In the genomic region with DNA sequence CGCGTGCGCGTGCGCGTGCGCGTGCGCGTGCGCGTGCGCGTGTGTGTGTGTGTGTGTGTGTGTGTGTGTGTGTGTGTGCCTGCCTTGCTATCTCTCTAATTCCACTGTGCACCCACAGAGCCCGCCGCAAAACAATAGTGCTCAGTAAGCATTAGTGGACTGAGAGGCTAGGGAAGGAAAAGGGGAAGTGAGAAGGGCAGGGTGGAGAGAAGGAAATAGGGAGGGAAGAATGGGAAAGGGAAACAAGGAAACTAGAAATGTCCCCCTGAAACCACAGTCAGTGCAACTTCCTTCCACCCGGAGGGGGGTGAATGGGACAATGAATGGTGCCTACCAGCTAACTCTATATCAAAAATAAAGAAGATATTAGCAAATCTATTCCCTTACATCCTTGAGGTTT, we compare ENCODE assay signal across 21 mouse cellular contexts.
A peak's percentile ranks its signal among the peaks of the same experiment; 100 is the strongest.
DNase-seq lines count a peak whose midpoint lies in the region; ATAC-seq lines count a peak whose summit lies in the region.
"Had no signal": no experiment of that assay in that cellular context is flagged by ENCODE, and none has a peak within 500 bp of the region (broad histone marks: within the 10 kb centered on the region; RNA-seq: fewer than 3 reads in every experiment).

No protein-coding gene starts in this region.

- intact Hi-C loops in left cerebral cortex, postnatal 4 days (cut with DNase I), result no loop called here

- peak; percentile 8 to 47 for DNase-seq in heart, adult 9 months (ENCODE audit: low spot score in 2 of 2)
- peak; percentile 9 for DNase-seq in R1 (ENCODE audit: low read depth, low spot score)
- DNase-seq in skeletal muscle tissue, adult 2 months (ENCODE audit: low read depth, low spot score), result peak; percentile 11
- DNase-seq in left cerebral cortex, adult 8-10 months (ENCODE audit: low spot score in 2 of 2), result no peak
- DNase-seq in left cerebral cortex, postnatal 4 days, result no peak
- DNase-seq: adrenal gland, adult 8-10 months; cerebellum, adult 2 months; cerebellum, postnatal 10 days; embryo, embryonic 11 days; gastrocnemius, postnatal 36 days; kidney, adult 2 months had no signal

- WGBS in heart, embryonic 11.5 days (ENCODE audit: insufficient replicate concordance), result 82% methylated on average over 17 of the region's 17 CpGs

- no peak overlapping the region for H3K9ac ChIP-seq in heart, embryonic 11.5 days (ENCODE audit: low read depth, low read length)
- H3K9ac ChIP-seq: embryonic facial prominence, embryonic 12.5 days; forebrain, embryonic 12.5 days; heart, embryonic 15.5 days; hindbrain, embryonic 15.5 days had no signal

- no peak for ATAC-seq in heart, embryonic 11.5 days (replicated peaks; ENCODE audit: insufficient number of reproducible peaks, low FRiP score, low TSS enrichment)
- peak; percentile 98 for ATAC-seq in granulocyte monocyte progenitor cell, adult 5-6 weeks (replicated peaks; ENCODE audit: poor library complexity, severe bottlenecking)
- ATAC-seq: forebrain, embryonic 16.5 days; intestine, embryonic 16.5 days; Patski had no signal

- H3K4me1 ChIP-seq in heart, embryonic 11.5 days (ENCODE audit: control insufficient read depth, insufficient read depth, low read length), result no peaks in the 10 kb centered on the region
- H3K4me1 ChIP-seq: embryonic facial prominence, embryonic 12.5 days; forebrain, embryonic 12.5 days; heart, embryonic 15.5 days; hindbrain, embryonic 15.5 days had no signal

- no peaks in the 10 kb centered on the region for H3K36me3 ChIP-seq in heart, embryonic 11.5 days (ENCODE audit: control insufficient read depth, insufficient read depth, low read length)
- H3K36me3 ChIP-seq: embryonic facial prominence, embryonic 12.5 days; forebrain, embryonic 12.5 days; heart, embryonic 15.5 days; hindbrain, embryonic 15.5 days had no signal

- no peaks in the 10 kb centered on the region for H3K27me3 ChIP-seq in heart, embryonic 11.5 days (ENCODE audit: control insufficient read depth, insufficient read depth, low read length)
- H3K27me3 ChIP-seq: embryonic facial prominence, embryonic 12.5 days; forebrain, embryonic 12.5 days; heart, embryonic 15.5 days; hindbrain, embryonic 15.5 days; Patski had no signal

- H3K4me2 ChIP-seq in heart, embryonic 11.5 days, result no peak overlapping the region
- H3K4me2 ChIP-seq: embryonic facial prominence, embryonic 12.5 days; forebrain, embryonic 12.5 days; heart, embryonic 15.5 days; hindbrain, embryonic 15.5 days had no signal

- no peak overlapping the region for H3K4me3 ChIP-seq in heart, embryonic 11.5 days (ENCODE audit: low read depth, low read length)
- H3K4me3 ChIP-seq: embryonic facial prominence, embryonic 12.5 days; forebrain, embryonic 12.5 days; heart, adult 2 months; heart, embryonic 15.5 days; hindbrain, embryonic 15.5 days had no signal

- H3K9me3 ChIP-seq in heart, embryonic 11.5 days (replicated peaks; ENCODE audit: control insufficient read depth, low read length), result no peaks in the 10 kb centered on the region
- H3K9me3 ChIP-seq: embryonic facial prominence, embryonic 12.5 days; forebrain, embryonic 12.5 days; heart, embryonic 15.5 days; hindbrain, embryonic 15.5 days had no signal

- H3K27ac ChIP-seq in heart, embryonic 11.5 days (ENCODE audit: low read depth, low read length), result no peak overlapping the region
- H3K27ac ChIP-seq: embryonic facial prominence, embryonic 12.5 days; forebrain, embryonic 12.5 days; heart, adult 2 months; heart, embryonic 15.5 days; hindbrain, embryonic 15.5 days had no signal

Comparison
In these comparisons a context has a peak if more than half of its experiments do, and no peak if none do; other contexts are left out.
1. DNase-seq: peak in heart, adult 9 months (2 of 2), R1 (single experiment) and skeletal muscle tissue, adult 2 months (single experiment); none in left cerebral cortex, adult 8-10 months (0 of 2) and left cerebral cortex, postnatal 4 days (single experiment).